In genomic region chr7:139266886-139267870, GRCm38 (mm10) we compare ENCODE assay signal across 10 mouse cellular contexts. TPM values are rescaled to one million over a fixed set of nuclear protein-coding genes. Genes with fewer than 3 reads are reported as not detected.
DNase-seq lines count a peak whose midpoint lies in the region; ATAC-seq and TF ChIP-seq lines count a peak whose summit lies in the region.
"Had no signal": no experiment of that assay in that cellular context is flagged by ENCODE, and none has a peak within 500 bp of the region (broad histone marks: within the 10 kb centered on the region; RNA-seq: fewer than 3 reads in every experiment).

No protein-coding gene starts in this region.

- TF ChIP-seq CTCF in lung, adult 2 months (IDR thresholded peaks at IDR 0.05; ENCODE audit: insufficient read depth, low read length): no peak
- TF ChIP-seq CTCF in left cerebral cortex, adult 2 months (IDR thresholded peaks at IDR 0.05): no peak

- no peaks in the 10 kb centered on the region for H3K36me3 ChIP-seq in midbrain, embryonic 16.5 days (ENCODE audit: control insufficient read depth, insufficient read depth, low read length)

- no peak for ATAC-seq in midbrain, embryonic 16.5 days

- no peak overlapping the region for H3K27ac ChIP-seq in left cerebral cortex, adult 2 months
- no peak overlapping the region for H3K27ac ChIP-seq in midbrain, embryonic 16.5 days (ENCODE audit: low read length)

- WGBS in lung, adult 2 months: 53% methylated on average over 8 of the region's 8 CpGs
- WGBS in midbrain, embryonic 16.5 days: 75% methylated on average over 8 of the region's 8 CpGs

- H3K4me1 ChIP-seq in lung, adult 2 months (ENCODE audit: control insufficient read depth, insufficient read depth, low read length): peaks cover 29% of the 10 kb centered on the region
- no peaks in the 10 kb centered on the region for H3K4me1 ChIP-seq in midbrain, embryonic 16.5 days (ENCODE audit: control insufficient read depth, insufficient read depth, low read length)

- H3K4me3 ChIP-seq in lung, adult 2 months (replicated peaks; ENCODE audit: extremely low read depth, low read depth, low read length): no peak overlapping the region
- no peak overlapping the region for H3K4me3 ChIP-seq in left cerebral cortex, adult 2 months
- H3K4me3 ChIP-seq in midbrain, embryonic 16.5 days (ENCODE audit: low read depth, low read length): no peak overlapping the region

- no peak overlapping the region for H3K9ac ChIP-seq in midbrain, embryonic 16.5 days (ENCODE audit: low read depth, low read length)

- H3K9me3 ChIP-seq in midbrain, embryonic 16.5 days (replicated peaks; ENCODE audit: control insufficient read depth, low read length, poor library complexity, severe bottlenecking): no peaks in the 10 kb centered on the region

- DNase-seq in heart, adult 11 months: peak; percentile 94
- no peak for DNase-seq in heart, postnatal 10 days
- DNase-seq in urinary bladder, postnatal 14 days (ENCODE audit: low spot score): peak; percentile 76
- DNase-seq in urinary bladder, adult 2 months (ENCODE audit: low spot score): no peak
- peak; percentile 60 for DNase-seq in lung, adult 2 months
- DNase-seq in spleen, postnatal 36 days (ENCODE audit: low spot score in 2 of 2): no peak
- DNase-seq in left cerebral cortex, adult 2 months (ENCODE audit: extremely low spot score in 1 of 2, low spot score in 2 of 2): no peak
- DNase-seq: right cerebral cortex, postnatal 25 days had no signal

- no peak for TF ChIP-seq POLR2A in lung, adult 2 months (IDR thresholded peaks at IDR 0.05; ENCODE audit: borderline replicate concordance, extremely low read depth, low read depth, low read length)

- no peaks in the 10 kb centered on the region for H3K27me3 ChIP-seq in midbrain, embryonic 16.5 days (ENCODE audit: control insufficient read depth, insufficient read depth, low read depth, low read length)

- intact Hi-C loops in heart, postnatal 10 days (cut with DNase I): loop anchor here (2.0 kb wide), 1 partner anchor 14 kb away; no protein-coding TSS in a partner anchor
- intact Hi-C loops in left cerebral cortex, adult 2 months (cut with DNase I): no loop called here

- H3K4me2 ChIP-seq in midbrain, embryonic 16.5 days (ENCODE audit: low read length): no peak overlapping the region

RNA-seq across cellular contexts. Expression of gene Pwwp2b, which starts 18.9 kb away (rescaled TPM):
- 1 to 10 TPM; 8.1 to 9.8 TPM for total RNA-seq in heart, postnatal 10 days (2021)
- polyA plus RNA-seq in urinary bladder, adult 2 months (2012; rRNA removed): 32.3 and 35.8 TPM in 2 replicates
- polyA plus RNA-seq in lung, adult 2 months (2012; rRNA removed): 31.6 and 32.2 TPM in 2 replicates
- total RNA-seq in left cerebral cortex, adult 2 months (2021): 10 to 100 TPM; 10.2 to 12.2 TPM
- 4.4 and 5.1 TPM in 2 replicates for polyA plus RNA-seq in midbrain, embryonic 16.5 days (2015; fragmentation: Nextera tagmentation; extraction: Ambion mirVana)

RNA-seq across cellular contexts. Expression of gene Stk32c, which starts 54.1 kb away (rescaled TPM):
- 1 to 10 TPM; 2.8 to 4.6 TPM for total RNA-seq in heart, postnatal 10 days (2021)
- 15.1 and 15.8 TPM in 2 replicates for polyA plus RNA-seq in urinary bladder, adult 2 months (2012; rRNA removed)
- 1.5 and 1.9 TPM in 2 replicates for polyA plus RNA-seq in lung, adult 2 months (2012; rRNA removed)
- total RNA-seq in left cerebral cortex, adult 2 months (2021): 100 to 1,000 TPM; 159 to 167 TPM
- 3.2 and 3.7 TPM in 2 replicates for polyA plus RNA-seq in midbrain, embryonic 16.5 days (2015; fragmentation: Nextera tagmentation; extraction: Ambion mirVana)
- total RNA-seq: CH12.LX had no signal

RNA-seq across cellular contexts. Expression of gene Lrrc27, which starts 54.4 kb away (rescaled TPM):
- total RNA-seq in heart, postnatal 10 days (2021): 10 to 100 TPM in 1 of 2 experiments, 1 to 10 TPM in 1; 9.3 to 10.0 TPM
- polyA plus RNA-seq in urinary bladder, adult 2 months (2012; rRNA removed): 9.9 and 11.0 TPM in 2 replicates
- polyA plus RNA-seq in lung, adult 2 months (2012; rRNA removed): 3.7 and 6.9 TPM in 2 replicates
- 1 to 10 TPM; 8.1 to 8.2 TPM for total RNA-seq in left cerebral cortex, adult 2 months (2021)
- 6.2 and 7.0 TPM in 2 replicates for polyA plus RNA-seq in midbrain, embryonic 16.5 days (2015; fragmentation: Nextera tagmentation; extraction: Ambion mirVana)

Comparison
In these comparisons a context has a peak if more than half of its experiments do, and no peak if none do; other contexts are left out.
1. DNase-seq: peak in heart, adult 11 months (single experiment), urinary bladder, postnatal 14 days (single experiment) and lung, adult 2 months (single experiment); none in heart, postnatal 10 days (0 of 2), urinary bladder, adult 2 months (single experiment), spleen, postnatal 36 days (0 of 2) and left cerebral cortex, adult 2 months (0 of 2).